Mouse (Mus musculus): ENCODE results near the gene Tmeff1.

DNA sequence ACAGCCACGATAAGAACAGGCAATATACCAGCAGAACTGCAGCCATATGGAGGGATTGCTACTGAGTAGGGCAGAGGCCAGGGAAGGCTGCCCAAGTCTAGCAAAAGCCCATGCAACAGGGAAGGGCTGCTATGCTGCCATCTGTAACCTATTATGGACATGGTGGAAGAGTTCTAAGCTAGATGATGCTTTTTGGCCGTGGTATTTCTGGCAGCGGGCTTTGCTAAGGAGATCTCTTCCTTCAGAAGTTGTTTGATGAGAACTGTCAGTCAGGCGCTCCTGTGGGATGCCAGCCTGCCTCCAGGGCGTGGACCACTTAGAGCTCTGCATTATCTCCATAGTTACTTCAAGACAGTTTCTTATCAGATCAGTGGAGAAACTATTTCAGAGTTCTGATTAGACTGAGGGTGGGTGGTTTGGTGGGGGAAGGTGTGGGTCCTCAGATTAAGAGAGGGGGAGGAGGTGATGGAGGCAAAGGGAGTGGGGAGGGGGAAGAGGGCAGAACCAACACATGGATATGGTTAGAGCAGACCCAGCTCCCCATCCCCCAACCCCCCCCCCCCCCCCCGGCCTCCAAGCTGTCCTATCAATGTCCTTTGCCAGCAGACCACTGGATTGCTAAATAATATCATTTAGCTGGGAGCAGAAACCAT lies 36.5 kb upstream of the Tmeff1 start:
- no peak for TF ChIP-seq CHD2 (IDR thresholded peaks at IDR 0.05; ENCODE audit: low read depth, low read length)
- no peak for TF ChIP-seq HCFC1 (IDR thresholded peaks at IDR 0.05; ENCODE audit: borderline replicate concordance, insufficient read depth, low read length)
- no peak for TF ChIP-seq ZC3H11A (IDR thresholded peaks at IDR 0.05; ENCODE audit: borderline replicate concordance, low read depth, low read length)
